Mouse (Mus musculus): ENCODE measurements around the gene Themis3.

Gene Themis3

DNA sequence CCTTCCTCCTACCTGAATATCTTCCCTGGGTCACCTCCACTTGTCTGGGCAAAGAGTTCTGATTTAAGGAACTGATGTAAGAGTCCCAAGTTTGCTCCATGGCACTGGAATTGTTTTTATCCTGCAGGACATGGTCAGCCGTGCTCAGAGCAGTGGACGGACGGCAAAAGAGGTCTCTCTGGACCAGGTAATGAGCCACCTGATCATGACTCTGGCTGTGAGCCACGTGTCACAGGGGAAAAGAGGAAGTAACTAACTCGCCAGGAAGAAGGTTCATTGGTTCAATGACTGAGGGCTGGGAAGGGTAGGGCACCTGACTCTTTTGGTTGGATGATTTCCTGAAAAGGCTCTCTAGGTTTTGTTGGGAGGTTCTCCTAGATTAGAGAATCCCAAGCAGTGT, at the start of gene Themis3:
Gene Themis3, minus strand, starts transcription at position 187 of the 400 bp plus-strand sequence.
- no peak for DNase-seq (ENCODE audit: low spot score)

DNA sequence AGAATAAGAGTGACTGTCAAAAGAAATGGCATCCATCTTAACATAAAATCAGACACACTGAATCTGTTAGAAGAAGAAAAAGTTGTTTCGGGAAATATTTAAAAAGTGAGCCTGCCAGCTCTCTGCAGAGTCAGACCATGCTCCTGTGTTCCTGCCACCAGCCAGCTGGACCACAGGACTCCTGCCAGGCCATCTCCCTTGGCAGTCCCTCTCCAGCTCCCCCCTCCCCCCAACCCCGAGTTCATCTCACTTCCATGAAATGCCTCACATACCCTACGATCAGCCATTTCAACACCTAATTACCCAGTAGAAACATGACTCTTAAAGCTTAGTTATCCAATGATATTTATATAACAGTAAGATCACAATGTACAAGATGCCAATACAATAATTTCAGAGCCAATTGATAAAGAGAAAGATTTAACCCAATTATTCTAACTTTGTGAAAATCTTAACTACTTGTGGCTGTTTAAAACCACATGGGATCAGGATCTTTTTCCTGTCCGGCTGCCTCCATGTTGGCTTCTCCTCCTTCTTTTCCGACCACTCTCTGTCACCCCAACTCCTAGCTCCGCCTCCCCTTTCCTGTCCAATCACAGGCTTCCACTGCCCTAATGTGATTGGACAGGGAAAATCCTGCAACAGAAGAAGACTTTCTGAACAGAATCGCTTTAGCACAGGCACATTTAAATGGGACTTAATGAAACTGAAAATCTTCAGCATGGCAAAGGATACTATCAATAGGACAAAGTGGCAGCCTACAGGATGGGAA, 43.7 kb upstream of the Themis3 start:
- DNase-seq (ENCODE audit: low spot score): no peak

DNA sequence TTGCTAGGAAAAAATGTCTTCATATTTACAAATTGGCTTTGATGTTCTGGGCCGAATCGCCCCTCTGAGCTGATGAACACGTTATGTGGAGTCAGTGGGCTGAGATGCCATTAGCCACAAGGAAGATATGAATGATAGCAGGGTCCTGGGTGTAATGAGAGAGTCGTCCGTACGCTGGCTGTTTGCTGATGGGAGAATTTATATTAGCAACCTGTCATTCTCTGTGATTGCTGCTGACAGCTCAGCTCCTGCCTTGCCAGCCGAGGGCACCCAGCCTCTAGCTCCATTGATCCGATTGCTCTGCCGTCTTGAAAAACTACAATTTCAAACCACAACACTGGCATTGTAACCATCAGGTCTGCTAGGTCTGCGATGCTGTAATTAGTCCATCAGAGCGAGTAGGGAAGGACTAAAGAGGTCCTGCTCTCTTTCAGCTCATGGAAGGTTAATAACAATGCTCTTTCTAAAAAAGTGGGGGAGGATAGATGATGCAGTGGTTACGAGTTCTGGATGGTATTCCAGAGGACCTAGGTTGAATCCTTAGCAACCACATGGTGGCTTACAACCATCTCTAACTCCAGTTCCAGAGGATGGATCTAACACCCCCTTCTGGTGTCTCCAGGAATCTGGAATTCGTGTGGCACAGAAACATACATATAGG, 25.7 kb upstream of the Themis3 start:
- no peak for DNase-seq (ENCODE audit: low spot score)

DNA sequence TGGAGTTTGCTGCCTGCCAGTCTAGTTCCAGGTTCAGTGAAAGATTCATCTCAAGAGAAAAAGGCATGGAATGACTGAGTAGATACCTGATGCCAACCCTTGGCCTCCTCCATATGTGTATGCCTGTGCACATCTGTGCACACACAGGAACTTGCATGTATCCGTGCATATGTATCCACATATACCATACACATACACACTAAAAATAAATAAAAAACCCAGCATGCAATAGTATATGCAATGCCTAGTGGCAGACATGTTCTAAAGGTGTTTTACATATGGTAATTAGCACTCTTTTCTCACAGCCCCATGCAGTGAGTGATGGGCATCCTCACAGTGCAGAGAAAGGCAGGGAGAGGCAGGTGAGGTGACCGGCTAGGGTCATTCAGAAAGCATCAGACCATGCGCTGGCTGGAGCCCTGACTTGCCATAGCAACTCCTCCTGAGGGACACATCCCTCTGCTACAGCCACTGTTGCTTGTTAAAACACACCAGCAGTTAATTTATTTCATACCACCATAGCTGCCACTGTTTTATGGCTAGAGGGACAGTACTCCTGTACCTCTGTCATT, 24.9 kb upstream of the Themis3 start:
- no peak for DNase-seq (ENCODE audit: low spot score)

DNA sequence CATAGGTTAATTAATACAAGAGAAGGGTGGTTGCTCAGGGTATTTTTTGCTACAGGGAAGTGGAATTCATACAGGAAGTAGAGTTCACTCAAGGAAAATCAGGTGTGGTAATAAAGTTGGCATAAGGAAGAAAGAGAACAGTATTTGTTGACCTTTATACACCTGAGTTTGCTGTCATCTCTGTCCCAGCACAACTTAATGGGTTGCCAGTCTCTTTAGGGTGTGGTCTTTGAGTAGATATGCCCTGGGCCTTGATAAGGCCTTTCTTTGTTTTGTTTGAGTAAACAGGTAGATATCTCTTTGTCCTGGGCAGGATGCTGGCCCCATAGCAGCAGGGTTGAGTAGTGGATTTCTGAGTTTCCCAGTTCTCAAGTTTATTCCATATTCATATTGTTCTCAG, 15.6 kb upstream of the Themis3 start:
- DNase-seq (ENCODE audit: low spot score): no peak

DNA sequence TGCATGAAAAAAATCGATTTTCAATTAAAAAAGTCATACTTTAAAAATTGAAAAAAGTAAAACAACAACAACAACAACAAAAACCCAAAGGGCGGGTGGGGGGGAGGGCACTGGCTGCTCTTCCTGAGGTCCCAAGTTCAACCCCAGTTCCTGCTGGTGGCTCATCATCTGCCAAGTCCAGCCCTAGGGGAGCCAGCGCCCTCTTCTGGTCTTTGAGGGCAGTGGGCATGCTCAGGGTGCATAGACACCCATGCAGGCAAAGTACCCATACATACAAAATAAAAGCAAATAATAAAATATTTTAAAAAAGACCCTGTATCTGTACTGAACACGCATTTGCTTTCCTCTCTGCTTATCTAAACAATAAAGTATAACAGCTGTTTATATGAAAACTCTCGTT, 10.5 kb upstream of the Themis3 start:
- DNase-seq (ENCODE audit: low spot score): no peak

DNA sequence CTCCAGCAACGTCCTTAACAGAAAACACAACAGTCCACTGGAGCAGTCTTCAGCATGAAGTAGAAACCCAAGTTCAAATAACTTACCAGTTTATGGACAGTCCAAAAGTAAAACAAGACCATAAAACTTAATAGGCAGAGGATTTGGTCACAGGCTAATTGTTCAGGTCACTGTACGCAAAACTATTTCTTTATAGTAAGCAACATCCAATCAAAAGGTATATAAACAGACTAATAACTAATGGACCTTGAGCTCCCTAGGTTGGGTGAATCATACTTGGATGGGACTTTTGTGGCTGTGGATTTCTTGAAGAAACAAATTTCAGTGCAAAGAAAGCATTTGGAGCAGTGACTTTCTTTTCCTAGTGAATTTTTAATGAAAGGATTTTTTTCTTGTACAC, 6.8 kb upstream of the Themis3 start:
- DNase-seq (ENCODE audit: low spot score): no peak

DNA sequence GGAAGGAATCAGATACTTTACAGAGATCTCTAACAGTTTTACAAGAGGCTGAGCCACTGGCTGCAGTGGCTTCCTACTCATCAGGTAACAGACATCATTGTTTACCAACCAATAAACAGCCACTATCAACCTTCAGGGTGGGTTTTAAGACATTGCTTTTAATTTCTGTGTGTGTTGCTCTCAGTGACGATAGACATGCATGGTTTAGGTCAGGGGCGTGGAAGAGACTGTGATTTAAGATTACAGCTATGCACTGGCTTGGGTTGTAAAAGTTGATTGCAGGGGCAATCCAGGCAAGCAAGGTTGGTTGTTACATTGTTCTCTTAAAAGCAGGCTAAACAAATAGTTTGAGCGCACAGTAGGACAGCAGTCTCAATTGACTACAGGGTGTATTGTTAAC, 1.4 kb upstream of the Themis3 start:
- DNase-seq (ENCODE audit: low spot score): no peak

DNA sequence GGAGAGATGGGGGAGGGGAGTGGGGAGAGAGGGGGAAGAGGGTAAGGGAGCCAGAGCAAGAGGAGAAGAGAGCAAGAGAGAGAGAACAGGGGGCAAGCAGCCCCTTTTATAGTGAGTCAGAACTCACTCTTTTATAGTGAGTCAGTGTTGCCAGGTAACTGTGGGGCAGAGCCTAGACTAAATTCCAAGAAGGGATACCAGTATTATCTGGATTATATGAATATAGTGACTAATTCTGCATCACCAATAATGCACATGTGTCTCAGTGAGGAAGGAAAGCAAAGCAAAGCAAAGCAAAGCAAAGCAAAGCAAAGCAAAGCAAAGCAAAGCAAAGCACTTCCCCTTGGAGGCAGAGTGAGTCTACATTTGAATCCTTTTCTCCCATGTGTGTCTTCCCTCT, 835 bp upstream of the Themis3 start:
- DNase-seq (ENCODE audit: low spot score): no peak

DNA sequence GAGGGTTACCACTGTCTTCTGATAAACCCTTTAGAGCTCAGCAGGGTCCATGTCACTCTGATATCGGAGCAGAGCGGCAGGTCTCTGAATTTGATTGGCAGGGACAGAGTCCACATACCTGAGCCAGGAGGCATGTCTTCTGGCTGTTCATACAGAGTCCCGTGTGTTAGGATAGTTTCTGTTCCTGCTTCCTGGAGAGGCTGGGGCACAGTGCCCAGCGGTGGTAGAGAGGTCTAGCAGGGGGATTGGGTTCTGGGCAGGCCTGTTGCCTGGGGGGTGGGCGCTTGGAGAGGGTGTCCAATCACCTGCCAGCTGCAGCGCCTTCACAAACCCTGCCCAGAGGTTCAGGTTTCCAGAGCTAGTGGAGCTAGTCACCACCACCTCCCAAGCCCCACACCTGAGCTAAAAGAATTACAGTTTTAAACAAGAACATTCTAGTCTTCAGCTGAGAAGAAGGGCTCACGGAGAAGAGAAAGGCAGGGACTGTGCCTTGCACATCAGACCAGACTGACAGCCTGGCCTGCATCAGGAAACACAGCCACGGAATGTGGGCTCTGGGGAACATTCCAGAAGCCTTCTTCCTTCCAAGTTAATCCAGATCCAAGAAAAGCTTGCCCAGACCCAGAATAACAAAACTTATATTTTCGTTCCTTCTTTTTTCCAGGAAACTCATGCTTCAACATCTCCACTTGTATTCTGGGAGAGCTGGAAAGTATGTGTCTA, 3.9 kb downstream of the Themis3 start:
- DNase-seq (ENCODE audit: low spot score): no peak

DNA sequence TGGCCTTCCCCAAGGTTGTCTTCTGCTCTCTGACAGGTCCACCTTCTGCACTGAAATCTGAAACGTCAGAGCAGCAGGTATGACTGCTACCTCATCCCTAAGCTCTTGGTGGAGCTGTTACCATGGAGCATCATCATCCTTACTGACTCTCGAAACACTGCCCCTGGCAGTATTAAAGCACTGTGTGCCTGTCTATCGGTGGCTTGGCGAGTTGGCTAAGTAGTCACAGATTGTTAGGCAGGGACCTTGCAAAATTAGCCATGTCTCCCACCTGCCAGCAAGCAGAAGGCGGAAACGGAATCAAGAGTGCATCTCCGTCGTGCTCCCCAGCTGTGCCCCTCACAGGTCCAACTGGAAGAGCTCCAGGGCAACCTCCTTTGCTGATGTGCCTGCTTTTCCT, 4.6 kb downstream of the Themis3 start:
- DNase-seq (ENCODE audit: low spot score): no peak

DNA sequence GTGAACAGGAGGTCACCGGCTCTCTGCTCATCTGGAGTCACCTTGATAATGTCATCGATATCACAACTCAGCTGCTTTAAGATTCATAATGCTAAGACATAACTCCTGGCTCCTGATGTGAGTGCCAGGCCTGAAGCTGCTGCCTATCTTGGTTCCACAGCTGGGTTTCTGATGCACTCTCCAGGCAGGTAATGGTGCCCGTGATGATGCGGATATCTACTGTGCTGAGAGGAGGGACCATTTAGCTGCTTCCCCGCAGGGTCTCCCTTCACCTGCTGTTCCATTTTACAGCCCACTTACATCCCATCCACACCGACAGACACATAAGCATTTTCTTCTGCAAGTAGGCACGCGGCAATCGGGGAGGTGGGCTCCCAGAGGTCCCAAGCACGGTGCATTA, 7.7 kb downstream of the Themis3 start:
- no peak for DNase-seq (ENCODE audit: low spot score)

DNA sequence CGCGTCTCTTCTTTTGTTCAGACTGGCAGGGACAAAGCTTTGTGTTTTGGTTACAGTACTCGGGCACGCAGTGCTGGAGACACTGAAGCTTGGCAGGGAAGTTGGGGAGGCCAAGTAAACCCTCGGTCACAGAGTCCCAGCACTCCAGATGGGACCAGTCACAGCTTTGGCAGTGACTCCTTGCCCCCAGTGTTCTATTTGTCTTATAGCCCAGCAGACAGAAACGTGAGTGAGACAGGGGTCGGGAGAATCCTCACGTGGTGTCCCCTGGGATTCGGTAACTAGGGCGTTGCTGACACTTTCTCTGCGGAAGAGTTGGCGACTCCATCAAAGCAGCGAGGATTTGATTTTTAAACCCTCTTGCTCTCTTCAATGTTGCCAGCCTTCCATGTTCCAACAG, 8.3 kb downstream of the Themis3 start:
- no peak for DNase-seq (ENCODE audit: low spot score)

DNA sequence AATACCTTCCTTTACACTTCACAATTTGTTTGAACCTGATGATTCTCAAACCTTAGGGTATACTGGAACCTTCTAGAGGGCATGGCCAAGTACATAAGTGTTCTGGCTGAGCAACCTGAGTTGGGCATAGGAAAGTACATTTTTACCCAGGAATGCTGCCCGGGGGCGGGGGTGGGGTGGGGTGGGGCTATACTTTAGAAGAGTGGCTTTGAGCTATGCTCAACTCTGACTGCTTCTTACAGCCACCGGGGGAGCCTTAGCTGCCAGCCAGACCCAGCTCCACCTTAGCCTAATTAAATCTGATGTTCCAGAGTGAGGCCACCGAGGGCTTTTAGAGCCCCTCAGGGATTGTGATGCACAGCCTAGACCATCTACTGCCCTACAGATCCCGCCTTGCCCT, 13.4 kb downstream of the Themis3 start:
- no peak for DNase-seq (ENCODE audit: low spot score)

DNA sequence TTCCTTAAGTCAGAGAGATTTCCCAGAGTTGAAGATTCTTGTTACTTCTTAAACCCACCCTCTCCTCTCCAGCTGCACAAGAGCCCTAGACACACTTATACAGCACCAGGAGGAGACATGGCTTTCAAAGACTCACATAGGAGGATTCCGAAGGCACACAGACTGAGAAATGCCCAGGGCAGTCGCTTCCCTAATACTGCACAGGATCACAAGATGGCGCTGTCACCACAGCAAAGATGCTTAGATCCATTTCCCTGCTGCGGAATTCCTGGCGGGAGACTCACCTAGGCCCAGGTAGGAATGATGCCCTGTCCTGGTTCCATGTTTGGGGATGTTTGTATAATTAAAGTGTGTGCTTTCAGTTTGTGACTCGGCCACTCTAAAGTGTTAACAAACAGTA, 16.4 kb downstream of the Themis3 start:
- peak; percentile 16 for DNase-seq (ENCODE audit: low spot score)

DNA sequence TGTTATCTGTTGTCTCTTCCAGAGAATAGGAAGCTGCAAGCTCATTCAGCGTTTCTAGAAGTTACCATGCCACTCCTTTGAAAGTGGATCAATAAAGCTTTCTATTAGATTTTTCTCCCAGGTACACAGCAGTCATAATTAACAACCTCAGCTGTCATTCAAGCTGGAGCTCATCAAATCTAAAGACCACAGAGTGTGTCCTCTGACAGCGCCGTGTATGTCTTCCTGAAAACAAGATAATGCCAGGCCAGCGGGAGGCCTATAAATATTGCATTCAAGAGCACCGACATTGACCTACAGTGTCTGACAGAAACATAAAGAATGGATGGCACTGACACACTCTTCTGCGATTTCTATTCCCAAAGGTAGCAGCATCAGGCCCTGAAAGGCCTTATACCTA, 16.9 kb downstream of the Themis3 start:
- no peak for DNase-seq (ENCODE audit: low spot score)

DNA sequence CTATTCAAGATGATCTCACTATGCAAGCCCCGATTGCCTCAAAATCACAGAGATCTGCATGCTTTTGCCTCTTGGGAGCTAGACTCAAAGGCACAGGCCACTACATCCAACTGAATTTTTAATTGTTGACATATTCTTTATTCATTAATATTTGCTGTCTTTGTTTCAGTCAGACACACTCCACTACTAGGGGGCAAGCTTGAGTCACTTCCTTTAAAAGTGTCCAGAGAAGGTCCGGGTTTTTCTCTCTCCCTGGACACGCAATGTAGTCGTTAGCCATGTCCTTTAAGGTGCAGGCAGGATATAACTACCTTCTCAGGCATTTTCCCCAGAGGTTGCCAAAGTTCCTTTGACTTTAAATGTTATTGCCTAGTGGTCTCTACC, 21.8 kb downstream of the Themis3 start:
- no peak for DNase-seq (ENCODE audit: low spot score)

DNA sequence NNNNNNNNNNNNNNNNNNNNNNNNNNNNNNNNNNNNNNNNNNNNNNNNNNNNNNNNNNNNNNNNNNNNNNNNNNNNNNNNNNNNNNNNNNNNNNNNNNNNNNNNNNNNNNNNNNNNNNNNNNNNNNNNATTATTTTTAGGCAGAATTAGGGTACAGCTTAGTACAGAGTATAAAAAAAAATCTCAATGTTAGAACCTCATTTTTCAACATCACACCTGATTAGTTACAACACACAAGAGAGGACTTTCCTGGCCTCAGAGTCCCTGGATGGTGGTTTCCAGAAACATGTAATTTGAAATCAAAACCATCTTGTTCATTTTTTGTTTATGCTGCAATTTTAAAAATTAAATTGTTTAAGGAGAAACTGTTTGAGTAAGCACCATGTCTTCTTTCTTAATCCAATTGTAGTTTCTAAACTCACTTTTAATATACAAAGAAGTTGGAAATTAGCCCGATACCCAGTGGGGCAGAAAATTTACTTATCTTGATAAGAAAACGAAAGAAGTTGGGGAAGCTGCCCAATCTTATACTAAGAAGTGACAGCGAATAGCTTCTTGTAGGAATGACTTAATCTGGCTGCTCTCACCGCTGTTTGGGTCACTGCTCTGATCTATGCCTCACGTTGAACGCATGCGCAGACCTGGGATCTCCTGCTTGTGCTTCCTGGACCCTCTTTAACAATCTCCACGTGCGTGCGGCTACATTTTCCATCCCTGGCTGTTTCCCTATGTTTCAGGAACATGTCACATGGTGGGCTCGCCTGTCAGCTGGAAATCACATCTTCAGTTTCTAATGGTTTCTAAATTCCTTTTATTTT, 22.4 kb downstream of the Themis3 start:
- DNase-seq (ENCODE audit: low spot score): no peak

DNA sequence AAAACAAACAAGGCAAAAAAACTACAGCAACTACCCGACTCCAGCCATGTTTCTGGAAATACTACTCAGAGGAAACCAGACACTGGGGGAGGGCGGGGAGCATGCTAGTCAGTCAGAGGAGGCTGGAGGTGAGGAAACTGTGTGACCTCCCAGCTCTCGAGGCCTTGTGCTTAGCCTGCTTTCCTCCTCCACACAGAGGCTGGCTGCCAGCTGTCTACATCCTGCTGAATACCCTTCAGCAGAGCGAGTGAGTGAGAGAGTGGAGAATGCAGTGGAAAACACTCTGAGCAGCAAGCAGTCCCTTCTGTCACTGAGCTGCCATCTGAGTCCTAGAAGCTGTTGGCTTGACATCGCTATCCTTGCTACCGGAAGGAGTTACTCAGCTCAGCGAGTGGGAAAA, 30.2 kb downstream of the Themis3 start:
- DNase-seq (ENCODE audit: low spot score): no peak

DNA sequence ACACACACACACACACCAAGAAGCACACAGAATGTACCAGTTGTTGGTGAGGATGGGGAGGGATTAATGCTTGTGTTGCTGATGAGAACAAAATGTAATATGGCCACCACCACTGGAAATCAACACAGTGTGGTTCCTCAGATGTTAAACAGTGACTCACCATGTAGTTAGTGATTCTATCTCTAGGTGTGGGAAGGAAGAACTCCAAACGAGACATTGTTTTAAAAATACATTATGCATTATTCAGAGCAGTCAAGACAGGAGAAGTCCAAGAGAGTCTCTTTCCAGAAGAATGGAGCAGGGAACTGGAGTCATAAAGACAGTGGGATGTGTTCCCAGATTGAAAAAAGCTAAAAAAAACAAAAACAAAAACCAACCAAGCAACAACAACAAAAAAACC, 30.9 kb downstream of the Themis3 start:
- no peak for DNase-seq (ENCODE audit: low spot score)

DNA sequence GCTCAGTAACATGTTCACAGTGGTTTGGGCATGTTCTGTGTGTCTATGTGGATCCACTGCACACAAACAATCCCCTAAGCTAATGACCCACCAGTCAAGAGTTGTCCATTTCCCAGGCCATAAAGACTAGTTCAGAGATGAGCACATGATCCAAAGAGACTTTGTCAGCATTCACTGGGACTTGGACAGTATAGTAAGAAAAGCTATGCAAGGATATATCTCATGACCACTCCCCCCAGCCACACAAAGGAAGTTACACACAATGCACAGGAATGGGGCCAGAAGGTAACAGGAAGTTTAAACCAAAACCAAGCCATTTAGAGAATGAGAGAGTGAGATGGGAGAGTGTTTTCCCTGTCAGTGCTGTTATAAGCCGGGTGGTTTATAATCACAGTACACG, 33.0 kb downstream of the Themis3 start:
- no peak for DNase-seq (ENCODE audit: low spot score)
